Mouse (Mus musculus): ENCODE measurements around the gene Ulk4.

- TF ChIP-seq CTCF (IDR thresholded peaks at IDR 0.05) (no peak), EP300 (IDR thresholded peaks at IDR 0.05) (no peak)
Observed at GRCm38 (mm10) chr9:121101516-121101915, 175.5 kb downstream of the Ulk4 start.

Measured in lung, postnatal 0 days (tissue).